Mouse (Mus musculus): ENCODE results near the gene Pigp. TPM values are rescaled to one million over a fixed set of nuclear protein-coding genes. Genes with fewer than 3 reads are reported as not detected.

Pigp gene
- polyA plus RNA-seq (2017; shearing (Covaris generic)) = 73.4 TPM

GRCm38 (mm10) chr16:94371301-94371931 lies at the start of gene Pigp:
Gene Pigp, minus strand, starts transcription at chr16:94371842.

DNA sequence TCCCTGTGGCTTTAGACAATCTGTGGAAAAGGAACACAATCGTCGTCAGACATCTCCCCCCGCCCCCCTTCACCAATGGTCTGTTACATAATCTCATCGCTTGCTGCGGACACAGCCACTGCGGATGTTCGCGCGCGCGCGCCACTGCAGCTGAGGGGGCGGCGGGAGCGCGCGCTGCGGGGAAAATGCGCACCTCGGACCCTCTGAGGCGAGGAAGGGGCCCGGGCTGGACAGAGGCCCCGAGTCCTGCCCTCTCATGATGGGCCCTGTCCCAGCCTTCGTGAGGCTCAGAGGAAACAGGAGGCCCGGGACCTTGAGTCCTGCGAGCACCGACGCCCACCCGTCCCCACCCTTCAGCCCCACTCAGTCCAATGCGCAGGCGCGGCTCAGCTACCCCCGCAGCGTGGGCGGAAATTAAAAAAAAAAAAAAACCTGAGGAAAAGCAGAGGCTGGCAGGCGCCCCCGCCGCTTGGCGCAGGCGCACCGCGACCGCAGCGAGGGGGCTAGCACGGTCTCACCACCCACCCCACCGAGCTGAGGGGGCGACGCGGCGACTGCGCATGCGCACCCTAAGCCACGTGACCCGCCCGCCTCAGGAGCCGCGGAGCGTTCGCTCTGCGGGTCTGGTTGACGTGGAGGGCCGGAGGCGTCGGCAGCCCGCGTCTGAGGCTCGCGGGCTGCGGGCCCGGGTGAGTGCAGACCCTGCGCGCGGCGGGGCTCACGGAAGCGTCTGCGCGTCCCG lies 1.3 kb downstream of the Pigp start, which contains the start of gene Ttc3:
Gene Ttc3, plus strand, starts transcription at position 446 of the 742 bp plus-strand sequence.

GRCm38 (mm10) chr16:94327781-94328711 lies 43.6 kb downstream of the Pigp start, which contains the start of gene Ripply3:
Gene Ripply3, plus strand, starts transcription at chr16:94328420.

DNA sequence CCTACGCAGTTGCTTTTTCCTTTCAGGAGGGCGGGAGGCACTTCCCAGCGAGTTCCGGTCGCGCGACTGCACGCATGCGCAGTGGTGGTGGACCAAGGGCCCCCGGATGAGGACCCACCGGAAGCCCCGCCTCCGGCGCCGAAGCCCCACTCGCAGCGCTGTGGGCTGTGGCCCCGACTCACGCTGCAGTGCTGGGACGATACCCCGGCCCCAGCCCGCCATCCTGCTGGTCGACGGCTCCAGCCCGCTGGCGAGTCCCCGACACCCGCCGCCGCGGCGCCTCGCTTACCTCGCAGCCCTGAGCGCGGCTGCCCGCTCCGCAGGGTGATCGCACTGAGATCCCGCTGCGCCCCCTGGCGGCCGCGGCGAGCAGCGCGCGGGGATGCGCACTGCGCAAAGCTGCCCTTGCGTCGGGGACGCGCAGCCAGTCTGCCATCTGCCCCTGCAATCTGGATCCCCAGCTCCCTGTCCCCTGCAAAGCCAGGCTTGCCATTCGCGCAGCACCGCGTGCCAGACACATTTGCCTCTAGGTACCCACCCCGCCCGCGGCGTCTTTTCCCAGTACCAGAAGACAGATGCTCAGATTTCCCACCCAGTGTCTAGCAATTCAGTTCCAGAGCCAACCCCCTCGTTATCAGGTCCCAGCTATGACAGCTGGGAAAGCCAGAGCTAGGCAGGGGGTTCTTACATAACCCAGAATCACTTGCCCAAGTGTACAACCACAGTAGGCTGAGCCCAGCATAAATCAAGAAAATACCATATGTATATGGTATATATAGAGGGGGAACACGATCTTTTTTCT lies 58.2 kb downstream of the Pigp start, which contains the start of gene Hlcs:
Gene Hlcs, minus strand, starts transcription at position 343 of the 802 bp plus-strand sequence.

Other genes starting within 250 kb of the Pigp start
- 5.8 TPM for gene Hlcs, start 58.3 kb downstream of the Pigp start, polyA plus RNA-seq (2017; shearing (Covaris generic))
- gene Ripply3, start 43.4 kb downstream of the Pigp start, polyA plus RNA-seq (2017; shearing (Covaris generic)) = 0.95 TPM
- gene Ttc3, start 1.2 kb downstream of the Pigp start, polyA plus RNA-seq (2017; shearing (Covaris generic)) = 75.3 TPM
- 92.9 TPM for gene Vps26c, start 155.0 kb upstream of the Pigp start, polyA plus RNA-seq (2017; shearing (Covaris generic))
- gene Dyrk1a, start 198.2 kb upstream of the Pigp start, polyA plus RNA-seq (2017; shearing (Covaris generic)) = 7.9 TPM